Mouse (Mus musculus) CH12.LX (cell line): Measurements from ENCODE around the gene Dnah1. TPM values are rescaled to one million over a fixed set of nuclear protein-coding genes. Genes with fewer than 3 reads are reported as not detected.
A peak's percentile ranks its signal among the peaks of the same experiment; 100 is the strongest.

Experiments used
- DNase-seq: peaks from one replicate; pipeline ENCODE4 v3.0.0-alpha.2; 2013; ENCODE audit errors: extremely low read depth
- H3K27ac ChIP-seq: 2 replicates; pipeline ENCODE4 v1.5.1; 2012; ENCODE audit warnings: low read depth, mild to moderate bottlenecking, control low read depth, moderate library complexity; ENCODE audit not compliant: insufficient read depth
- H3K27me3 ChIP-seq: replicated peaks from 2 replicates; pipeline ENCODE3; 2012; ENCODE audit warnings: inconsistent platforms
- H3K36me3 ChIP-seq, 2 experiments: replicated peaks in 1 of 2; 2 replicates each; pipeline versions ENCODE3 to v1.6.1; 2012; ENCODE audit warnings: inconsistent platforms in 1 of 2, low read length in 1 of 2, mild to moderate bottlenecking in 1 of 2, mixed read lengths in 1 of 2, moderate library complexity in 1 of 2; ENCODE audit not compliant: control insufficient read depth in 1 of 2, insufficient read depth in 1 of 2
- H3K4me1 ChIP-seq, 2 experiments: 2 replicates each; pipeline ENCODE4 v1.6.1; 2012; ENCODE audit warnings: inconsistent platforms in 1 of 2, moderate library complexity in 1 of 2; ENCODE audit not compliant: insufficient read depth in 2 of 2, control insufficient read depth in 1 of 2
- H3K4me2 ChIP-seq: 2 replicates; pipeline ENCODE4 v1.6.1; 2012; ENCODE audit warnings: low read depth, mild to moderate bottlenecking, control low read depth; ENCODE audit not compliant: poor library complexity, insufficient read depth, severe bottlenecking
- H3K4me3 ChIP-seq, 3 experiments: fragments of 150-350 bp in 1 of 3; sonication (generic) in 1 of 3; replicated peaks in 1 of 3; 2 replicates each; pipeline versions ENCODE3 to v1.5.1; 2011 to 2012; ENCODE audit warnings: low read depth in 2 of 3, low read length in 2 of 3, mild to moderate bottlenecking in 2 of 3, moderate library complexity in 2 of 3, control low read depth in 1 of 3, improper control_type of control experiment in 1 of 3, inconsistent platforms in 1 of 3, mixed read lengths in 1 of 3; ENCODE audit not compliant: poor library complexity in 1 of 3
- H3K79me2 ChIP-seq: replicated peaks from 2 replicates; pipeline ENCODE4 v1.6.1; 2012; ENCODE audit warnings: mild to moderate bottlenecking, moderate library complexity; ENCODE audit not compliant: control insufficient read depth, poor library complexity, insufficient read depth, severe bottlenecking; ENCODE audit errors: extremely low read depth
- H3K9ac ChIP-seq: 2 replicates; pipeline ENCODE4 v1.6.1; 2012; ENCODE audit warnings: low read depth, mild to moderate bottlenecking, control low read depth, moderate library complexity; ENCODE audit not compliant: insufficient read depth
- H3K9me3 ChIP-seq: replicated peaks from 2 replicates; pipeline ENCODE3; 2012; ENCODE audit warnings: low read length, inconsistent platforms, mixed read lengths
- CHD2 ChIP-seq: IDR thresholded peaks from 2 replicates; pipeline ENCODE4 v1.6.1; 2011; ENCODE audit warnings: low read length, improper control_type of control experiment
- CTCF ChIP-seq, 2 experiments: IDR thresholded peaks in 1 of 2; conservative IDR thresholded peaks in 1 of 2; 2 replicates each; pipeline ENCODE4 v1.5.1; 2011 to 2012; ENCODE audit warnings: low read depth in 2 of 2, low read length in 2 of 2, improper control_type of control experiment in 1 of 2, inconsistent platforms in 1 of 2, mild to moderate bottlenecking in 1 of 2, moderate library complexity in 1 of 2
- HCFC1 ChIP-seq: IDR thresholded peaks from 2 replicates; pipeline ENCODE4 v1.6.1; 2012; ENCODE audit warnings: low read depth, mild to moderate bottlenecking, inconsistent platforms, low read length, improper control_type of control experiment
- JUN ChIP-seq: IDR thresholded peaks from 2 replicates; pipeline ENCODE4 v1.6.1; 2011; ENCODE audit warnings: low read depth, mild to moderate bottlenecking, low read length, improper control_type of control experiment, moderate library complexity; ENCODE audit not compliant: insufficient read depth
- JUND ChIP-seq: conservative IDR thresholded peaks from 2 replicates; pipeline ENCODE4 v1.6.1; 2011; ENCODE audit warnings: low read depth, low read length, improper control_type of control experiment
- MAX ChIP-seq: IDR thresholded peaks from 2 replicates; pipeline ENCODE4 v1.6.1; 2011; ENCODE audit warnings: low read length, improper control_type of control experiment
- MAZ ChIP-seq: IDR thresholded peaks from 2 replicates; pipeline ENCODE4 v1.6.1; 2012; ENCODE audit warnings: low read depth, mild to moderate bottlenecking, inconsistent platforms, low read length, improper control_type of control experiment, moderate library complexity
- MEF2A ChIP-seq: IDR thresholded peaks from 2 replicates; pipeline ENCODE4 v1.6.1; 2014; ENCODE audit warnings: low read depth, mild to moderate bottlenecking, inconsistent platforms, low read length, improper control_type of control experiment, borderline replicate concordance
- NELFE ChIP-seq: IDR thresholded peaks from 2 replicates; pipeline ENCODE4 v1.6.1; 2011; ENCODE audit warnings: low read depth, low read length, improper control_type of control experiment
- POLR2AphosphoS2 ChIP-seq: IDR thresholded peaks from 2 replicates; pipeline ENCODE4 v1.6.1; 2011; ENCODE audit warnings: low read depth, low read length, improper control_type of control experiment
- RAD21 ChIP-seq: IDR thresholded peaks from 2 replicates; pipeline ENCODE4 v1.6.1; 2011; ENCODE audit warnings: low read depth, mild to moderate bottlenecking, low read length, improper control_type of control experiment, moderate library complexity
- TBP ChIP-seq: conservative IDR thresholded peaks from 2 replicates; pipeline ENCODE4 v1.6.1; 2011; ENCODE audit warnings: low read depth, low read length, improper control_type of control experiment
- TCF12 ChIP-seq: IDR thresholded peaks from 2 replicates; pipeline ENCODE4 v1.6.1; 2014; ENCODE audit warnings: low read depth, mild to moderate bottlenecking, inconsistent platforms, low read length, improper control_type of control experiment
- ZNF384 ChIP-seq: IDR thresholded peaks from 2 replicates; pipeline ENCODE4 v1.6.1; 2012; ENCODE audit warnings: low read depth, low read length, improper control_type of control experiment, inconsistent platforms
- dilution Hi-C: fragments of 300-500 bp; cut with MboI; formaldehyde crosslinking; loops from 2 replicates; pipeline ENCODE4 v1.14.3; 2020; ENCODE audit warnings: low sequenced_read_pairs; ENCODE audit not compliant: extremely low pct_unique_long_range_greater_than_20kb, extremely low pct_ligation_motif_present
- in situ Hi-C: fragments of 300-500 bp; cut with MboI; formaldehyde crosslinking; loops from 3 replicates; pipeline ENCODE4 v1.14.3; 2019; ENCODE audit warnings: low sequenced_read_pairs, low pct_ligation_motif_present, low pct_unique_long_range_greater_than_20kb, mixed read lengths
- polyA plus RNA-seq: library from polyadenylated mRNA; unstranded; fragments of >175 nt; gene quantifications from 2 replicates; pipeline ENCODE4 v1.2.1, GENCODE M21; 2012; ENCODE audit warnings: low read depth; ENCODE audit not compliant: insufficient read length
- total RNA-seq, 2 experiments: library from RNA; depleted of rRNA; stranded (reverse); fragments of 300-350 nt in 1 of 2; fragments of >200 nt in 1 of 2; gene quantifications; 2 replicates each; pipeline ENCODE4 v1.2.3; 2012 to 2014

Dnah1 gene
- total and polyA plus RNA-seq, 3 experiments = 0.04 to 0.08 (median 0.06) TPM

GRCm38 (mm10) chr14:31245946-31246345 is 77.8 kb downstream of the Dnah1 start:
- H3K27ac ChIP-seq = no peak overlapping the region
- in situ Hi-C loops (no loop called here), dilution Hi-C loops (no loop called here)
- no peak overlapping the region for H3K4me3 ChIP-seq
- peaks cover 0 to 11% of the 10 kb centered on the region in 2 experiments; a peak in 2 of 4 replicates for H3K4me1 ChIP-seq
- H3K4me2 ChIP-seq = no peak overlapping the region
- H3K9me3 ChIP-seq = no peaks in the 10 kb centered on the region
- no peaks in the 10 kb centered on the region for H3K27me3 ChIP-seq
- no peak overlapping the region for H3K9ac ChIP-seq
- H3K36me3 ChIP-seq = peaks cover 0 to 16% of the 10 kb centered on the region in 2 experiments
- no peak for TF ChIP-seq TBP
- no peak for TF ChIP-seq CHD2
- no peak for TF ChIP-seq RAD21
- TF ChIP-seq MAZ = no peak
- DNase-seq = no peak
- no peaks in the 10 kb centered on the region for H3K79me2 ChIP-seq

- no peak overlapping the region for H3K27ac ChIP-seq
- dilution Hi-C loops (no loop called here), in situ Hi-C loops (no loop called here)
- H3K79me2 ChIP-seq = no peaks in the 10 kb centered on the region
- TF ChIP-seq JUN = no peak
- peak; percentile 36; the same call in 1 of the 2 replicates for TF ChIP-seq ZNF384
- TF ChIP-seq, all 38 proteins: peak for 1
- no peak overlapping the region for H3K4me2 ChIP-seq
- DNase-seq = no peak
- H3K9ac ChIP-seq = no peak overlapping the region
- peaks cover 0 to 9% of the 10 kb centered on the region in 2 experiments; a peak in 2 of 4 replicates for H3K4me1 ChIP-seq
- H3K9me3 ChIP-seq = no peaks in the 10 kb centered on the region
- no peak overlapping the region for H3K4me3 ChIP-seq
- H3K36me3 ChIP-seq = peaks cover 0 to 24% of the 10 kb centered on the region in 2 experiments
- no peaks in the 10 kb centered on the region for H3K27me3 ChIP-seq
Observed at GRCm38 (mm10) chr14:31244777-31245176, 78.9 kb downstream of the Dnah1 start.

GRCm38 (mm10) chr14:31240528-31240927 is 83.2 kb downstream of the Dnah1 start:
- no peak overlapping the region for H3K4me3 ChIP-seq
- H3K9me3 ChIP-seq = no peaks in the 10 kb centered on the region
- H3K79me2 ChIP-seq = no peaks in the 10 kb centered on the region
- H3K4me1 ChIP-seq = no peaks in the 10 kb centered on the region
- peaks cover 0 to 38% of the 10 kb centered on the region in 2 experiments for H3K36me3 ChIP-seq
- H3K27ac ChIP-seq = no peak overlapping the region
- no peak overlapping the region for H3K9ac ChIP-seq
- in situ Hi-C loops = no loop called here
- no peak for TF ChIP-seq MEF2A
- no peak for TF ChIP-seq NELFE
- no peak for TF ChIP-seq JUND
- TF ChIP-seq TCF12 = no peak
- no peak for TF ChIP-seq CTCF (conservative IDR thresholded peaks at IDR 0.05 in 1 of 2, IDR thresholded peaks at IDR 0.05 in 1 of 2; ENCODE audit: low read depth in 2 of 2, low read length in 2 of 2)
- TF ChIP-seq POLR2AphosphoS2 = no peak
- no peak for TF ChIP-seq HCFC1
- TF ChIP-seq MAX = no peak
- H3K27me3 ChIP-seq = no peaks in the 10 kb centered on the region
- no peak for DNase-seq
- dilution Hi-C loops = no loop called here
- H3K4me2 ChIP-seq = no peak overlapping the region
